Mouse (Mus musculus): ENCODE measurements around the gene Sec24d.

GRCm38 (mm10) chr3:123356377-123356991 lies 89.2 kb downstream of the Sec24d start:
- TF ChIP-seq POLR2A (IDR thresholded peaks at IDR 0.05; ENCODE audit: borderline replicate concordance, control insufficient read depth, low read depth, low read length) = no peak
- TF ChIP-seq CTCF (IDR thresholded peaks at IDR 0.05; ENCODE audit: control insufficient read depth, insufficient read depth, low read length) = no peak

Data from bone marrow, adult 2 months (tissue).